Mouse (Mus musculus): ENCODE data around the gene 0610010K14Rik.

- TF ChIP-seq EP300 (IDR thresholded peaks at IDR 0.05) (no peak), CTCF (IDR thresholded peaks at IDR 0.05) (no peak)
Observed at GRCm38 (mm10) chr11:70236717-70237116, 997 bp downstream of the 0610010K14Rik start.

Measured in lung, postnatal 0 days (tissue).